Mouse (Mus musculus) embryonic stem cell, embryonic (primary cell): ENCODE measurements around the gene Slc11a2.

Experiments
- CTCF ChIA-PET, 4 experiments: fragments of 300-600 bp in 2 of 4; fragments of 350-600 bp in 2 of 4; sonication (Branson Sonifier 250); formaldehyde crosslinking; loops; one replicate each; lab custom pipeline; 2022; ENCODE audit warnings: inconsistent platforms in 2 of 4; lab: Charles Lee
- POLR2A ChIA-PET, 4 experiments: fragments of 300-600 bp in 2 of 4; fragments of 350-600 bp in 2 of 4; sonication (Branson Sonifier 250); formaldehyde crosslinking; loops; one replicate each; lab custom pipeline; 2022; ENCODE audit warnings: antibody characterized with exemption in 4 of 4, inconsistent platforms in 1 of 4; lab: Charles Lee

The Slc11a2 gene

GRCm38 (mm10) chr15:100421059-100421757 is 3.7 kb downstream of the Slc11a2 start:
- ChIA-PET CTCF (interaction anchor here in 2 of 4 experiments (0.8 to 1.3 kb wide), 2 partner anchors 30 to 46 kb away, joined by 3 to 4 read pairs; no protein-coding TSS in a partner anchor), POLR2A (interaction anchor here in 3 of 4 experiments (0.6 to 1.6 kb wide), 7 partner anchors 15 to 449 kb away, joined by 3 to 5 read pairs (median 4); no protein-coding TSS in a partner anchor)

- POLR2A ChIA-PET, result interaction anchor here in 2 of 4 experiments (0.6 kb wide), 3 partner anchors 54 to 706 kb away, joined by 3 read pairs; no protein-coding TSS in a partner anchor
Observed at GRCm38 (mm10) chr15:100419901-100420745, 4.7 kb downstream of the Slc11a2 start.

GRCm38 (mm10) chr15:100419311-100419710 is 5.6 kb downstream of the Slc11a2 start:
- ChIA-PET POLR2A (interaction anchor here in 3 of 4 experiments (0.6 to 1.1 kb wide), 4 partner anchors 55 to 705 kb away, joined by 3 to 5 read pairs (median 3); no protein-coding TSS in a partner anchor), CTCF (no interaction called here)

More at GRCm38 (mm10) chr15:100419901-100420745, 4.7 kb downstream of the Slc11a2 start:
- CTCF ChIA-PET, result interaction anchor here in 2 of 4 experiments (0.8 to 1.3 kb wide), 2 partner anchors 31 to 45 kb away, joined by 3 to 4 read pairs; no protein-coding TSS in a partner anchor

GRCm38 (mm10) chr15:100417854-100418450 is 6.9 kb downstream of the Slc11a2 start:
- POLR2A ChIA-PET, result no interaction called here
- CTCF ChIA-PET, result no interaction called here

GRCm38 (mm10) chr15:100415684-100416083 is 9.2 kb downstream of the Slc11a2 start:
- CTCF ChIA-PET, result interaction anchor here in 2 of 4 experiments (0.5 to 1.0 kb wide), 3 partner anchors 40 to 354 kb away, joined by 3 to 4 read pairs (median 3); no protein-coding TSS in a partner anchor
- POLR2A ChIA-PET, result interaction anchor here in 2 of 4 experiments (0.7 to 2.0 kb wide), 8 partner anchors 9 to 512 kb away, joined by 3 to 9 read pairs (median 4); partner anchors contain the start of gene Slc11a2 (in 1 of the 2)

GRCm38 (mm10) chr15:100414942-100415341 is 9.9 kb downstream of the Slc11a2 start:
- ChIA-PET CTCF (interaction anchor here in 1 of 4 experiments (1.0 kb wide), 1 partner anchor 42 kb away, joined by 4 read pairs; no protein-coding TSS in a partner anchor), POLR2A (interaction anchor here in 2 of 4 experiments (0.9 to 2.5 kb wide), 12 partner anchors 8 to 183 kb away, joined by 3 to 14 read pairs (median 4); partner anchors contain the start of genes Gm5475 (in 1 of the 2) and Slc11a2 (in 1 of the 2))

GRCm38 (mm10) chr15:100414011-100414410 is 10.9 kb downstream of the Slc11a2 start:
- CTCF ChIA-PET, result interaction anchor here in 2 of 4 experiments (0.5 to 0.6 kb wide), 2 partner anchors 26 to 88 kb away, joined by 3 to 4 read pairs; no protein-coding TSS in a partner anchor
- POLR2A ChIA-PET, result interaction anchor here in 2 of 4 experiments (1.1 to 2.5 kb wide), 11 partner anchors 8 to 214 kb away, joined by 3 to 14 read pairs (median 4); partner anchors contain the start of gene Gm5475 (in 1 of the 2)

GRCm38 (mm10) chr15:100413306-100413705 is 11.6 kb downstream of the Slc11a2 start:
- CTCF ChIA-PET, result interaction anchor here in 1 of 4 experiments (0.5 kb wide), 1 partner anchor 25 kb away, joined by 4 read pairs; no protein-coding TSS in a partner anchor
- POLR2A ChIA-PET, result interaction anchor here in 1 of 4 experiments (0.6 to 2.5 kb wide), 8 partner anchors 10 to 214 kb away, joined by 3 to 14 read pairs (median 4); partner anchors contain the start of gene Gm5475

GRCm38 (mm10) chr15:100411731-100412130 is 13.1 kb downstream of the Slc11a2 start:
- POLR2A ChIA-PET, result interaction anchor here in 2 of 4 experiments (0.7 to 1.1 kb wide), 6 partner anchors 10 to 308 kb away, joined by 3 to 5 read pairs (median 4); no protein-coding TSS in a partner anchor
- CTCF ChIA-PET, result no interaction called here

- POLR2A ChIA-PET, result interaction anchor here in 1 of 4 experiments (0.7 to 1.0 kb wide), 3 partner anchors 9 to 308 kb away, joined by 3 to 5 read pairs (median 3); no protein-coding TSS in a partner anchor
- CTCF ChIA-PET, result no interaction called here
Observed at GRCm38 (mm10) chr15:100410918-100411672, 13.8 kb downstream of the Slc11a2 start.

GRCm38 (mm10) chr15:100406088-100406487 is 18.8 kb downstream of the Slc11a2 start:
- POLR2A ChIA-PET, result interaction anchor here in 3 of 4 experiments (0.6 to 2.2 kb wide), 18 partner anchors 8 to 450 kb away, joined by 3 to 14 read pairs (median 4); partner anchors contain the start of gene Gm5475 (in 2 of the 3)
- CTCF ChIA-PET, result interaction anchor here in 1 of 4 experiments (0.5 to 0.7 kb wide), 4 partner anchors 208 to 332 kb away, joined by 4 read pairs; no protein-coding TSS in a partner anchor

GRCm38 (mm10) chr15:100403318-100404000 is 21.4 kb downstream of the Slc11a2 start:
- ChIA-PET POLR2A (interaction anchor here in 1 of 4 experiments (1.6 kb wide), 1 partner anchor 18 kb away, joined by 3 read pairs; the partner anchor contains the start of gene Gm5475), CTCF (interaction anchor here in 1 of 4 experiments (1.5 kb wide), 1 partner anchor 55 kb away, joined by 3 read pairs; no protein-coding TSS in a partner anchor)

GRCm38 (mm10) chr15:100402798-100403197 is 22.1 kb downstream of the Slc11a2 start:
- ChIA-PET CTCF (interaction anchor here in 1 of 4 experiments (1.5 kb wide), 1 partner anchor 55 kb away, joined by 3 read pairs; no protein-coding TSS in a partner anchor), POLR2A (interaction anchor here in 1 of 4 experiments (1.7 to 2.3 kb wide), 2 partner anchors 9 to 11 kb away, joined by 5 read pairs; no protein-coding TSS in a partner anchor)

- CTCF ChIA-PET, result interaction anchor here in 2 of 4 experiments (0.6 to 1.5 kb wide), 2 partner anchors 56 to 156 kb away, joined by 3 to 6 read pairs; no protein-coding TSS in a partner anchor
- POLR2A ChIA-PET, result interaction anchor here in 2 of 4 experiments (1.5 to 2.3 kb wide), 3 partner anchors 9 to 11 kb away, joined by 3 to 5 read pairs (median 5); no protein-coding TSS in a partner anchor
Observed at GRCm38 (mm10) chr15:100402347-100402746, 22.5 kb downstream of the Slc11a2 start.

- POLR2A ChIA-PET, result interaction anchor here in 2 of 4 experiments (0.5 to 2.3 kb wide), 7 partner anchors 10 to 613 kb away, joined by 3 to 6 read pairs (median 5); partner anchors contain the start of gene Gm5475 (in 1 of the 2)
- CTCF ChIA-PET, result interaction anchor here in 3 of 4 experiments (0.6 to 1.5 kb wide), 4 partner anchors 55 to 281 kb away, joined by 3 to 6 read pairs (median 4); no protein-coding TSS in a partner anchor
Observed at GRCm38 (mm10) chr15:100401811-100402210, 23.1 kb downstream of the Slc11a2 start.
